ENCODE assay signal across 8 mouse cellular contexts in genomic region chr6:91281206-91281605, GRCm38 (mm10).
DNase-seq lines count a peak whose midpoint lies in the region; ATAC-seq lines count a peak whose summit lies in the region.

No protein-coding gene starts in this region.

- H3K36me3 ChIP-seq in heart, embryonic 10.5 days: no peaks in the 10 kb centered on the region
- H3K36me3 ChIP-seq in liver, embryonic 13.5 days: no peaks in the 10 kb centered on the region
- H3K36me3 ChIP-seq in splenic B cell, adult 2 months (ENCODE audit: control insufficient read depth, insufficient read depth, low read length, poor library complexity, severe bottlenecking): no peaks in the 10 kb centered on the region

- H3K4me3 ChIP-seq in heart, embryonic 10.5 days: no peak overlapping the region
- H3K4me3 ChIP-seq in liver, embryonic 13.5 days (replicated peaks): no peak overlapping the region

- H3K4me1 ChIP-seq in heart, embryonic 10.5 days: peaks cover 9% of the 10 kb centered on the region
- H3K4me1 ChIP-seq in liver, embryonic 13.5 days (replicated peaks): peaks cover 4% of the 10 kb centered on the region; the same call in 1 of the 2 replicates

- DNase-seq in 416B (ENCODE audit: low read depth): peak; percentile 52
- peak; percentile 86 for DNase-seq in adrenal gland, adult 2 months
- peak; percentile 84 for DNase-seq in embryo, embryonic 9.5 days (ENCODE audit: extremely low spot score)
- peak; percentile 87 for DNase-seq in heart, embryonic 10.5 days (ENCODE audit: low spot score)
- DNase-seq in kidney, postnatal 10 days: peak; percentile 93
- DNase-seq in liver, embryonic 13.5 days: peak; percentile 63
- DNase-seq in neural tube, embryonic 10.5 days (ENCODE audit: extremely low spot score, low spot score): peak; percentile 93
- peak; percentile 73 for DNase-seq in splenic B cell, adult 2 months (ENCODE audit: low read depth, low spot score)

- no peak overlapping the region for H3K9ac ChIP-seq in liver, embryonic 13.5 days

- peaks cover 87% of the 10 kb centered on the region for H3K27me3 ChIP-seq in heart, embryonic 10.5 days (ENCODE audit: insufficient read depth, poor library complexity, severe bottlenecking)
- peaks cover 55% of the 10 kb centered on the region for H3K27me3 ChIP-seq in liver, embryonic 13.5 days
- H3K27me3 ChIP-seq in splenic B cell, adult 2 months (ENCODE audit: control insufficient read depth, insufficient read depth, low read length, poor library complexity, severe bottlenecking): no peaks in the 10 kb centered on the region

- no peaks in the 10 kb centered on the region for H3K9me3 ChIP-seq in heart, embryonic 10.5 days
- no peaks in the 10 kb centered on the region for H3K9me3 ChIP-seq in liver, embryonic 13.5 days (replicated peaks)

- no peak overlapping the region for H3K4me2 ChIP-seq in liver, embryonic 13.5 days

- peak; percentile 45; the same call in 1 of the 2 replicates for ATAC-seq in liver, embryonic 13.5 days (ENCODE audit: low read depth)

- no peak overlapping the region for H3K27ac ChIP-seq in heart, embryonic 10.5 days
- no peak overlapping the region for H3K27ac ChIP-seq in liver, embryonic 13.5 days

- WGBS in heart, embryonic 10.5 days: 3% methylated on average over 6 of the region's 6 CpGs
- WGBS in liver, embryonic 13.5 days (ENCODE audit: insufficient replicate concordance): 3% methylated on average over 6 of the region's 6 CpGs
